Mouse (Mus musculus): ENCODE data around the gene Fosl1.

The Fosl1 gene

DNA sequence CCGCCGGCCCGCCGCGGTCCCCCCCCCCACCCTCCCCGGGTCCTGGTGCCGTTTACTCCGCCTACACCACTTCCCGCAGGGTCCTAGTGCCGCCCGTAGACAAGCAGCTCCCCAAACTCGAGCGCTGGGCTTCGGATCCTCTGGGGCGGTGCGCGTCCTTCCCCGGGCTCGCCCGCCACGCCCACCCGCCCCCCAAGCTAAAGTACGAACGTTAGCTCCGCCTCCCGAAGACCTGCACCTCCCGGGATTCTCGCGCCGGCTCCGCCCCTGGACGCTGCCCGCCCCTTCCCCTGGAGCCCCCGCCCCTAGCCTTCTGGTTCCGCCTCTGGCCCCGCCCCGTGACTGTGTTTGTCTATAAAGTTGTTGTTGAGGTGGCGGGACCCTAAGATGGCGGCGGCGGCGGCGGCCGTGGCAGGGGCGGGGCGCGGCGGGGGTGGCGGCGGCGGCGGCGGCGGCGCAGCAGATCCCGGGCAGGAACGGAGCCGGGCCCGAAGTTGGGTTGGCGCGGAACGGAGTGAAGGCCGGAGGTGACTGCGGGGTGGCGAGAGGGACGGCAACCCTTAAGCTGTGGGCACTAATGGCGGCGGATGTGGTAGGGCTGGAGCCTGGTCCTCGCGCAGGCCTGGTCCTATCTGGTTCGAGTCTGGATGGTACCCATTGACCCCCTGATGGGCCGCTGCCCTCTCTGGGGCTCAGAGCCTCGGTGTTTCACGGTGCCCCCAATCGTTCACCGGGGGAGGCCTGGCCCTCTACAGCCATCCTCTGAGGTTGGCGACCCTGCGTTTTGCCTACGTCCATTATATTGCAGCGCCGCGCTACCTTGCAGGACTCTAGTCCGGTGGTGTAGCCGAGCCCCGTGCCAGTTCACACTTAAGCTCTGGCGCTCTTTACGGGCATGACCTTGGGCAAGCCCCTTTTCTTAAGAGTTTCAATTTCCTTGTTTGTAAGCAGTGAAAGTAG, 22.3 kb upstream of the Fosl1 start, which contains the start of the genes Drap1 and AI837181:
TSS of gene Drap1 (minus strand) at position 198 of the 960 bp plus-strand sequence.
TSS of gene AI837181 (plus strand) at position 363 of the 960 bp plus-strand sequence.
- DNase-seq = peak; percentile 90

DNA sequence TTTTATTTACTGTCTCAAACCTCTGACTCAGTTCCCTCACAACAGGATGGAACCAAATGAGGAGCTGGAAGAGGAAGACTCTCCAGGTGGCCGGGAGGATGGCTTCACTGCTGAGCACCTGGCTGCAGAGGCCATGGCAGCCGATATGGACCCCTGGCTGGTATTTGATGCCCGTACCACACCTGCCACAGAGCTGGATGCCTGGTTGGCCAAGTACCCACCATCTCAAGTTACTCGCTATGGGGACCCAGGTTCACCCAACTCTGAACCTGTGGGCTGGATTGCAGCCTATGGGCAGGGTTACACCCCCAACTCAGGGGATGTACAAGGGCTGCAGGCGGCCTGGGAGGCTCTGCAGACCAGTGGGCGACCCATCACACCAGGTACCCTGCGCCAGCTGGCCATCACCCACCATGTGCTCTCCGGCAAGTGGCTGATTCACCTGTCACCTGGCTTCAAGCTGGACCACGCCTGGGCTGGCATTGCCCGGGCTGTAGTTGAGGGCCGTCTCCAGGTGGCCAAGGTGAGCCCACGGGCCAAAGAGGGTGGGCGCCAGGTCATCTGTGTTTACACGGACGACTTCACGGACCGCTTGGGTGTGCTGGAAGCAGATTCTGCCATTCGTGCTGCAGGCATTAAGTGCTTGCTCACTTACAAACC, 21.3 kb upstream of the Fosl1 start:
- DNase-seq = peak; percentile 74

DNA sequence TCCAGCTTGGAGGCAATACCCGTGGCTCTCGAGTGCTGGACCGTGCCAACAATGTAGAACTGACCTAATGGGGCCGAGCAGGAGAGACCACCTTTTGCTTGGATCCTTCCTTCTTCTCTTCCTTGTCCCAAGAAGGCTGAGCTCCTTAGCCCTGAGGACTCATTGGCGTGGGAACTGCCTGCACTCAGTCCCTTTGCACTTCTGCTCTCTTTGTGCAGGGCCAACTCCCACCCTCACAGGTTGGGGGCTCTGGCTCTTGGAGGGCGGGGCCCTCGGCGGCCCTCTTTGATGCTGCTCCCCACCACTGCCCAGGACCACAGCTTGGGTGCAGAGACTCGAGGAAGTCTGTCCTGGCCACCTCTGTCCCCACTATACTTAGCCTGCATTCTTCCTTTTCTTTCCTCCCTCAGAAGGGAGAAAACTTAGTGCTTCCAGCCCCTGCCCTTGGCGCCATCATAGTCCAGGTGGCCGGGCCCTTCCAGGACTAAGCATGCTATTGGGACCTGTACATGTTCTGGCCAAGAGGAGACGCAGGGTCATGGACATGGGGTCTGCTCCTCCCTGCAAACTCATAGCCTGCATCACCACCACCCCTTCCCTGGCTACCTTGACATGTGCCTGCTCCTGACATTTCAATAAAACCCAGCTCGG, 20.6 kb upstream of the Fosl1 start:
- DNase-seq = peak; percentile 48

DNA sequence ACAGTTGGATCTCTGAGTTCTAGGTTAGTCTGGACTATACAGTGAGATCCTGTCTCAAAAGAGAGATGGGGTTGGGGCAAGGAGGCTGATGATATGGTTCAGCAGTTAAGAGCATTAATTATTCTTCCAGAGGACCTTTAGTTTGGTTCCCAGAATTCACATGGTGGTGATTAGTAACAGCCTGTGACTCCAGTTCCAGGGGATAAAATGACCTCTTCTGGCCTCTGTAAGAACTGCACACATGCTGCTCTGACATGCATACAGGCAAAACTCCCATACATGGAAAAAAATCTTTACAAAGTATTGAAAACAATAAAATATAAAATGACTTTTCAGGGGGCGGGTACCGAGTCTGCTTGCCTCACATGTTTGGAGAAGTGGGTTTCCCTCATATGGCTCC, 19.3 kb upstream of the Fosl1 start:
- DNase-seq = no peak

DNA sequence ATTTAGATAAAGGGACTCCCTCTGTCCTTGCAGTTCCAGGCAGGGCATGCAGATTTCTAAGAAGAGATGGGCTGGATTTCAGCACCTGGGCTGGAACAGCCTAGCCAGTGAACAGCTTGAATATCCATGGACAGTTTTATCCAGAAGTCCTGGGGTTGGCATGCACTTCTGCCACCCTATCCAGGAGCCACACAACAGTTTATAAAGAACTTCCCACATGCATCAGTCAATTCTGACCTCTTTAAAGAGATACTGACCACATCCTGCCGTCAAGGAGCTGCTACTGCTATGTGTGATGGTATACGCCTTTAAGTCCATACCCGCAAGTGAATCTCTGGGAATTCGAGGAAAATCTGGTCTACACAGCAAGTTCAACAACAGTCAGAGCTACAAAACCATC, 18.1 kb upstream of the Fosl1 start:
- no peak for DNase-seq

DNA sequence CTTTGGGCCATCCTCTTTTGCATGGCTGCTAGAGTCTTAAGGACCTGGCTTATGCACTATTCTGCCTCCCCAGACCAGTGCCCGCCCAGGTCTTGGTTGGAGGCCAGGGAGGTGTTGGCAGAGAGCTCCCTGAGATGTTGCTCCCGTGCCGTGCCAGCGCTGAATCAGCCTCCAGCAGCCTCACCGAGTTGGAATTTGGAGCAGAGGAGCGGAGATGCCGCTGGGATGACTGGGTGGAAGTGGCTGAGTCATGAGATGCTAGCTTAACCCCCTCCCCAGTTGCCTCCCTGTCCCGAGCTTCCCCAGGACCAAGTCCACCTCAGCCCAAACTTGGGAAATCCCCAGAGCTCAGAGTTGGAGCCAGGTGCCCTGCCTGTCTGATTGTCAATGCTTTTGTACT, 17.5 kb upstream of the Fosl1 start:
- DNase-seq = peak; percentile 70

DNA sequence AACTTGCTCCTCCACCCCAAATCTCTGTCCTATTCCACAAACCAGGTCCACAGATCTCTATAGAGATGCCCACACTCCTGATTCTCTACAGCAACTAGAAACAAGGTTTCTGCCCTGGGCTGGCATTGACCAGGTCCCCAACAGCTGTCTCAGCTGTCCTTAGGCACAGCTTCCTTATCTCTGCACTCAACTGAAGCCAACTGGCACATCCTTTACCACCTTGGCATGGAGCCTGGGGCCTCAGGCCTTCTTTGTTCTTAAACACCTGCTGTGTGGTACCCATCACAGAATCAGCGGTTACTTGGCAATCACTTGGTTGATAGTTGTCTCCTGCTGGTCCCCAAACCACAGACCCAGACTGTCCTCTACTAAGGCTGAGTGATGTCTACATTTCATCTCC, 16.9 kb upstream of the Fosl1 start:
- DNase-seq = no peak

DNA sequence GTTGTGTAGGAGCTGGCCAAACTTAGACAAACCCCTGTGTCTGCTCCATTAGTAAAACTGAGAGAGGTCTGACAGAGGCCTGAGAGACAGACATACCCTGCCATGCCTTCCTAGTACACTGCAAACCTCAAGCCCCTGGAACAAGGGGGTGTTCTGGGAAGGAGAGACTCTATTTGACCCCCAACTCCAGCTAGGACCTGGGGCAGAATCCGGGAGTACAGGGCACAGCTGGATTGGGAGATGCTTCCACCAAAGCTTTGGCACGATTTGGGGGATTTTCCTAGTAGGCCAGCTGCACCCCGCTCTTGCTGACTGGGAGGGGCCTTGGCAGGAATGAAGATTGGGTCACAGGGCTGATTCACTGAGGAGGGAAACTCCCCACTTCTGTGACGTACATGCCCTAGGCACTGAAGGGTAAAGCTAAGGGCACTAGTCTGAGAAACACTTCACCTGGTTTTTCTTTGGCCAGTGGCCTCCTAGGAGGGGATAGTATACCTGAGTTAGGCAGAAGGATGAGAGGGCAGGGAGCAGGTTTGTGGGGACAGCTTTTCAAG, 15.4 kb upstream of the Fosl1 start:
- no peak for DNase-seq

DNA sequence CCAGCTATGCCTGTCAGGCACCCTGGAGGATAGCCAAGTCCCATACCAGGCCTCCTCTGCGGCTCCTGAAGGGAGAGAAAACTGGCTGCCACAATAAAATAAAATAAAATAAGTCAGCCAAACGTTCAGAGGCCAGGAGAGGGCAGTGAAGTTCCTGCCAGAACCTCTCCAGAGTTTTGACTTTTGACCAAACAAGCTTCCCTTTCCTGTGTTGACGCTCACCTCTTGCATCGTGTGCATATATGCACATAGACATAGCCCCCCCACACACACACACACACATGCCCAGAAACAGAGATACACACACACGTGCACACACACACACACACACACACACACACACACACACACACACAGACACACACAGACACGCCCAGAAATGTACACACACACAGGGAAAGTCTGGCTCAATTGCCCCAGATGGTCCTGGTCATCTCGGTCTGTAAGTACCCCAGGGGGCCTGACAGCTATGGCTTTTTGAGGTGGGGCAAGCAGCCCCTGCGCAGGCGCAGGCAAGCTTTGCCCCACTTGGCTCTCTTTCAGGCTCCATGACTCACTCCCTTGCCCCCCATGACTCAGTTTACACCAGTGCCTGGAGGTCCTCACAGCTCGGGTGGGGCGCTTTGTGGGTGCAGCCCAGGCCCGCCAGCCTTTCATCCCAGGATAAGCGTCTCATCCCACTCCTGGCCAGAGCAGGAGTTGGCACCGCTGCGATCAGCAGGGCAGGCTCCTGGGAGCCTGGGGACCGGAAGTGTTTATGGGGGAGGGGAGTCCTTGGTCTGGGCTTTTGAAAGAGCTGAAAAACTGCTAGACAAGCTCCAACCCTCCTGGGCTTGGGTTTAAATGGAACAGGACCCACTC, 14.1 kb upstream of the Fosl1 start:
- DNase-seq = peak; percentile 58

DNA sequence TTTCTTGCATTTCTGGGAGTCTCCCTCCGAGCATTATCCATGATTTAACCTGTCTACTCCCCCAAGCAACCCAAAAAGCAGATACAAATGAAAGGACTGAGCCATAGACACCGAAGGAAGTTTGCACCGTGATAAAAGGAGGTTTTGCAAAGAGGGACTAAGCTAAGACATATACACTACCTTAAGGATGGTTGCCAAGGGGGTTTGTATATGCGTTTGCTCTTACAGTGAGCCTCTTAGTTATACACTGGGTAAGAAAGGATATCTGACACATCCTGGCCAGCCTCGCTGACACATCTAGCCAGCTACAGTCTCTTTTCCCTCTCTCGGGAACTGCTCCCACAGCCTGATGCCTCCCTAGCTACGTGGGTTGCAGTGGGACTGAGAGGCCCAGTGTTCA, 13.4 kb upstream of the Fosl1 start:
- no peak for DNase-seq

DNA sequence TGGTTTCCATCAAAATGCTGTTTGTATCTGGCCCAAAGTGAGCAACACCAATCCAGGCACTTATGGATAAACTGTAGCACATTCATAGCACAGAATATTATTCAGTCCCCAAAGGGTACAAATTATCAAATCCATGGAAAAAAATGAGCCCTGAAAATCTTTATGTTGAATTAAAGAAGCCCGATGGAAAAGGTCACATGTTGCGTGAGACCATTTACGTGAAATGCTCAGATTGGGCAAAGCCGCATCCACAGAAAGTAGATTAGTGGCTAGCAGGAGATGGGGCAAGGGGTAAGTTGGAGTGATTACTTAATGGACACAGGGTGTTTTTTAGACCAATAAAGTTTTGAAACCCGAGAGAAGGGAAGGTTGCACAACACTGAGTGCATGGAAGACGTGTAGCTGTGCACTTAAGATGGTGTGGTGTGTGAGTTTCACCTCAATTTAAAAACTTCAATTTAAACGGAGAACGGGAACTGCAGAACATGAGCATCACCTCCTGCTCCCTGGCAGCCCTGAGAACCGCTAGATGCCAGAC, 2.9 kb upstream of the Fosl1 start:
- no peak for DNase-seq

DNA sequence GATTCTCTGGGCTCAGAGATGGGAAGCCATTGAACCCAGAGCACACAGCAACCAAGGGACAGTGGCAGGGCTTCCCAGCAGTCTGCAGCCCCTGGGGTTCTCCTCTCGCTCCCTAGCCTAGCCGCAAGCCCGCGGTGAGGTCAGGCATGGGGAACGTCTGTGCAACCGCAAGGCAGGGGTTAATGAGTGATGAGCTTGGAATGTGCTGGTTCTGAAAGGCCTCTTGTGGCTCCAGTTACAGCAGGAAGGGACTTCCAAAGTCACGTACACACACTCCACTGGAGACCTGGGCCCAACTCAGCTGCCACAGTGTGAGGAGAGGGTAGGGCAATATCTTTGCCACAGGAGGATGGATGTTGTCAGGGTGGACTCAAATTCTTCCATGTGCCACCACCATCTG, 2.4 kb upstream of the Fosl1 start:
- DNase-seq = peak; percentile 3

DNA sequence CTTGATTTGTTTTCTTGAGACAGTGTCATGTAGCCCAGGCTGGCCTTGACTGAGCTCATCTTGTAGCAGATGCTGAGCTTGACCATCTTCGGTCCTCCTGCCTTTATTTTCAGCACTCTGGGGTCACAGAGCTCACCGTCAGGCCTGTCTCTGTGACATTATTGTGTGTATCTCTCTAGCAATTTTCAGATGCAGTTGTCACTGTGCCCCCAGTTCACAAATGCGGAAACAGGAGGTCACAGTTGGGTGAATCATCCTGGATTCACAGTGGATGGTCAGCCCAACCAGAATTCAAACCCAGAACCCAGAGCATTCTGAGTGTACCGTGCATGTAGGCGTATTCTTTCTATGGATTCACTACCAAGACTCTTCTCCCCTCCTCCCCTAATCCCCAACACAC, 1.6 kb upstream of the Fosl1 start:
- DNase-seq = no peak

DNA sequence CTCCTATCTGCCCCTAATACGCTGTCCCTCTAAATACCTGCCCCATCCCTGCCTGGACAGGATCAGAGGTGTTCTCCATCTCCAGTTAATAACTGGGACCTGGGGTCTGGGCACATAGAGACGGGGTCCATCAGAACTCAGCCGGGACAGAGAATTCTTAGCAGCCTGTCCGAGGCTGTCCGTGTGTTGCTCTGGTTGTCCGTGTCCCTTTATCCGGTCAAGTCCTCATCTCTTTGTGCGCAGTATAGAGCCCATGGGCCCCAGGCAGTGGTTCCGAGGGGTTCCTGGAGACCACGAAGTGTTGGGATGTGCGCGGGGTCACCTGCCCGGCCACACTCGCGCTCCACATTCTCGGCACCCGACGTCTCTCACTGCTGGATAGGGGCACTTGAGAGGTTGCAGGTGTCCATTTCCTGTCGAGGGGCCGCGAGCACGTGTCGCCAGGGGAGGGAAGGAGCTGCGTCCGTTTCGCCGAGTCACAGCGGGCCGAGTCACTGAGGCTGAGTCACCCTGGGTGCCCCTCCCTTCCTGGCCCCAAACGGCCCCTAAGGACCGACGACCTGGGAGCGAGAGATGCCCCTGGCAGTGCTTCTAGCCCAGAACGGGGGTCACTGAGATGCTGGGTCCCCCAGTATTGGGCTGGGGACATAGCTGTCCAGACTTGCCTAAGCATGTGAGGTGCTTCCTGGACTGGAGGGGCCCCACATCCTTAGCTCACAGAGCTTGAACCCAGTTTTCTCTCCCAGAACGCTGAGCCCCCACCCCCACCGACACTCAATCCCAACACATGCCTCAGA, 1.2 kb downstream of the Fosl1 start:
- no peak for DNase-seq

DNA sequence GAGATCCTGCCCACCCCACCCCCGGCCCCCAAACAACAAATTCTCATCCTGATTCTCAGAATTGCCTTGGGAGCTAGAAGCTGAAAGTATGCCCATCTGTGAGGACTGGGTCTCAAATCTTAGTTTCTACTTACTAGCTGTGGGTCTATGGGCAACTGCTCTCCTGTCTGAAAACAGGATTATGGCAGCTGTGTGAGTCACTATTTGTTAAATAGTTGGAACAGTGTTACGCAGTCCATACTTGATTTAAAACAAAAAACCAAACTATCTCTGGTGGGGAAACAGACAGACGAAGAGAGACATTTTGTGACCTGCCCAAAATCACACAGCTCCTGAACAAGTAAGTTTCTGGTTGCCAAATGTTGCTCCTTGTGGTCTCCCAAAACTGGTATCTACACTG, 2.3 kb downstream of the Fosl1 start:
- DNase-seq = no peak

DNA sequence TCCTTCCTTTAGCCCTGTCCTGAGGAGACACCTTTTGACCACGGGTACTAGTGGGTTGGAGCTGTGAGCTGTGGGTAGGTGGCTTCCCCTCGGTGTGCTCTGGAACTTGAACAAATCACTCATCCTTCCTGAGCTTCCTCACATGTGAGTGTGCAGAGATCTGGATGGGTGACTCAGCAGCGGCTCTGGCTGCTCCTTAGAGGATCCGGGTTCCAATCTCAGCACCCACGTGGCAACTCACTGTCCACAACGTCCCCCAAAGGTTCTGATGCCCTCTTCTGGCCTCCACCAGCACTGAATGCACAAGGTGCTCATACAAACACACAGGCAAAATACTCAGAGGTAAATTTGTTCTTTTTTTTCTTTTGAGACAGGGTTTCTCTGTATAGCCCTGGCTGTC, 4.4 kb downstream of the Fosl1 start:
- DNase-seq = no peak

DNA sequence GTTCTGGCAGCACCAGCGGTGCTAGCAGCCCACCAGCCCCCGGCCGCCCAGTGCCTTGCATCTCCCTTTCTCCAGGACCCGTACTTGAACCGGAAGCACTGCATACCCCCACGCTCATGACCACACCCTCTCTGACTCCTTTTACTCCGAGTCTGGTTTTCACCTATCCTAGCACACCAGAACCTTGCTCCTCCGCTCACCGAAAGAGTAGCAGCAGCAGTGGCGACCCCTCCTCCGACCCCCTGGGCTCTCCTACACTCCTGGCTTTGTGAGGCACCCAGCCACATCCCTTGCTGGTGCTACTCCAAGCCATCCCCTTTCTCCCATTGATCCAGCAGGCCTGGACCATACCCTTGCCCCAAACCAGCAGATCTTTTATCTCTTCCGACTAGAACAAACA, 7.7 kb downstream of the Fosl1 start:
- DNase-seq = no peak

DNA sequence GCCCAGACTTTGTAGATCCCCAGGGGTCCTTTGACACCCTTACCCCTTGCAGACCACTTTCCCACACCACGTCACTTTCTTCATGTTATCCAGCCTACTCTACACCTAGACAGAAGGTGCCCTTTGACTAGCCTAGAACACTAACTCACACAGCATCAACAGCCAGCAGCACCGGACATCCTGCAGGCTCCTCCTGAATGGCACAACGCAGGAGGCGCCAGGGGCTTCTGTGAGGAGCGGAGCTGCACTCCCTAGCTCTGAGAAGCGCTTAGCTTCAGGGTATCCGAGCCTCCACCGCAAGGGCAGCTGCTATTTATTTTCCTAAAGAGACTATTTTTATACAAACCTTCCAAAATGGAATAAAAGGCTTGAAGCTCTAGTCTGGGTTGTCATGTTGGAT, 8.2 kb downstream of the Fosl1 start:
- DNase-seq = peak; percentile 38

DNA sequence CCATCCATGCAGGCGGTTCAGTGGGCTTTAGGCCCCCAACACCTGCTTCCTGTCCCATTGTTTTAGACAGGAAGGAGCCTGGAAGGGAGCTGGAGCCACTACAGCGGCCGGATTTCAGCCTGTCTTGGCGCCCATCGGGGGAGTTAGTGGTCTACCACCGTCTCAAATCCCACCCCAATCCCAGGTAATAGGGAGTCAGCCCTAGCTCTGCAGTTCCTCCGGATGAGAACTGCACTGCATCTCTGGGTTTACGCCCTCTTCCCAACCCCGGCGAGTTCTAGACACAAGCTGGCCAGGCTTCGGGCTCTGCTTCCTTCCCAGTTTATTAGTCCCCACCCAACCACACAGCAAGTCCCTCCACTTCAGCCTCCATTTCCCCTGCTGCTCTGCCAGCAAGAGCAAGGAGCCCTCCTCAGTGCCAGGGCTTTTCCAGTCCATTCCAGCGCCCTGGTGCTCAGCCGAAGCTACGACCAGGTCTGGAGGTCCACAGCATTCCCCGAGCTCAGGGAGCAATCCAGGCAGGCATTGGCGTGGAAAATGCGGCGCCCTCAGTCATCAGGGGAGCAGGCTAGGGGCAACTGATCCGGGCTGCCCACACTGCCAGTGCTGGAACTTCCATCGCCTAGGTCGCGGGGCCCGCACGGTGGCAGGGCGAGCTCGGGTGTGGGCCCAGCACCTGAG, 9.0 kb downstream of the Fosl1 start:
- no peak for DNase-seq

DNA sequence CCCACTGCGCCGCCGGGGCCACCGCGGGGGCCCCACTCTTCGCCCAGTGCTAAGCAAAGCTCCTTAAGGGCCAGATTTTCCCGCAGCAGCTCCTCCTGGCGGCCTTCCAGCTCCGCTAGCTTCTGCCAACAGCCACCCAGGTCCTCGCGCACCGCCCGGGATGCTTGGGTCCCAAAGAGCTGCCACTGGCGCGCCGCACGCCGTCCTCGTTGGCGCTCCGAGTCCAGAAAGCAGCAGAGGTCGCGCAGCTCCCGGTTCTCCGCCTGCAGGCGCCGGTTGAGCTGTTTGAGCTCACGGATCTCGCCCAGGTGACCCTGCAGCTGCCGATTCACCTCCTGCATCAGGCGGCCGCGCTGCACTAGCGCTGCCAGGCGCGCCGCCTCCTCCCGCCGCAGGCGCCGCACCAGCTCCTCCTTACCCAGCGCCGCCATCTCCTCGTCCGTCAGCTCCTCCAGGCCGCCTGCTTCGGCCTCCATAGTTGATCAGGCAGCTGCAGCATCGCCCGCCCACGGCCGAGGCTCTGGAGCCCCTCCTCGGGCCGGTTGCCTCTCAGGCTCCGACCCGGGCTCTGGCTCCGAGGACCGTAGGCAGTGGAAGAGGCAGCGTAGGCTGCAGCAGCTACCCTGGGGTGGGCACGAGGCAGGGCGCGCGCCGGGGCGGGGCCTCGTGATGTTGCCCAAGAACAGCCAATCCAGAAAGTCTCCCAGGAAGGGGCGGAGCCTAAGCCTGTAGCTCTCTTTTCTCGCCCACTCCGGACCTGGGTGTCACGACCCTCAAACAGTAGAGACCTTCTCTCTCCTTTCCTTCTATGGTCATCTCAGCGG, 9.8 kb downstream of the Fosl1 start:
- DNase-seq = peak; percentile 98
